Mouse (Mus musculus): ENCODE results near the gene Palld. TPM values are rescaled to one million over a fixed set of nuclear protein-coding genes. Genes with fewer than 3 reads are reported as not detected.
A peak's percentile ranks its signal among the peaks of the same experiment; 100 is the strongest.

Palld gene
- polyA plus RNA-seq, 1 experiment = 0.02 TPM

- H3K36me3 ChIP-seq (ENCODE audit: control insufficient read depth) = no peaks in the 10 kb centered on the region
- no peaks in the 10 kb centered on the region for H3K4me1 ChIP-seq (ENCODE audit: control insufficient read depth)
- H3K9me3 ChIP-seq (ENCODE audit: control insufficient read depth, low read length) = no peaks in the 10 kb centered on the region
- H3K27me3 ChIP-seq (ENCODE audit: control insufficient read depth) = no peaks in the 10 kb centered on the region
- H3K4me3 ChIP-seq (replicated peaks) = no peak overlapping the region
- no peak for TF ChIP-seq GATA1 (IDR thresholded peaks at IDR 0.05; ENCODE audit: low read length)
- TF ChIP-seq TAL1 (IDR thresholded peaks at IDR 0.05; ENCODE audit: low read length) = no peak
Observed at GRCm38 (mm10) chr8:61913957-61914356, 11.5 kb upstream of the Palld start.

GRCm38 (mm10) chr8:61912817-61913216 is 10.3 kb upstream of the Palld start:
- Histone ChIP-seq H3K9me3 (ENCODE audit: control insufficient read depth, low read length) (no peaks in the 10 kb centered on the region), H3K27me3 (ENCODE audit: control insufficient read depth) (no peaks in the 10 kb centered on the region), H3K36me3 (ENCODE audit: control insufficient read depth) (no peaks in the 10 kb centered on the region), H3K4me3 (replicated peaks) (no peak overlapping the region), H3K4me1 (ENCODE audit: control insufficient read depth) (no peaks in the 10 kb centered on the region)
- TF ChIP-seq TAL1 (IDR thresholded peaks at IDR 0.05; ENCODE audit: low read length) (no peak), GATA1 (IDR thresholded peaks at IDR 0.05; ENCODE audit: low read length) (no peak)

GRCm38 (mm10) chr8:61909313-61909712 is 6.8 kb upstream of the Palld start:
- H3K4me1 ChIP-seq (ENCODE audit: control insufficient read depth) = no peaks in the 10 kb centered on the region
- no peaks in the 10 kb centered on the region for H3K27me3 ChIP-seq (ENCODE audit: control insufficient read depth)
- no peak overlapping the region for H3K4me3 ChIP-seq (replicated peaks)
- TF ChIP-seq TAL1 (IDR thresholded peaks at IDR 0.05; ENCODE audit: low read length) (no peak), GATA1 (IDR thresholded peaks at IDR 0.05; ENCODE audit: low read length) (no peak)
- H3K36me3 ChIP-seq (ENCODE audit: control insufficient read depth) = no peaks in the 10 kb centered on the region
- H3K9me3 ChIP-seq (ENCODE audit: control insufficient read depth, low read length) = no peaks in the 10 kb centered on the region

GRCm38 (mm10) chr8:61908303-61909215 is 6.1 kb upstream of the Palld start:
- TF ChIP-seq TAL1 (IDR thresholded peaks at IDR 0.05; ENCODE audit: low read length) (no peak), GATA1 (IDR thresholded peaks at IDR 0.05; ENCODE audit: low read length) (no peak)
- H3K4me3 ChIP-seq (replicated peaks) = no peak overlapping the region
- no peaks in the 10 kb centered on the region for H3K4me1 ChIP-seq (ENCODE audit: control insufficient read depth)
- no peaks in the 10 kb centered on the region for H3K9me3 ChIP-seq (ENCODE audit: control insufficient read depth, low read length)
- no peaks in the 10 kb centered on the region for H3K36me3 ChIP-seq (ENCODE audit: control insufficient read depth)
- H3K27me3 ChIP-seq (ENCODE audit: control insufficient read depth) = no peaks in the 10 kb centered on the region

GRCm38 (mm10) chr8:61901028-61901717 is 1.3 kb downstream of the Palld start:
- Histone ChIP-seq H3K27me3 (ENCODE audit: control insufficient read depth) (no peaks in the 10 kb centered on the region), H3K36me3 (ENCODE audit: control insufficient read depth) (no peaks in the 10 kb centered on the region), H3K4me1 (ENCODE audit: control insufficient read depth) (no peaks in the 10 kb centered on the region), H3K4me3 (replicated peaks) (no peak overlapping the region), H3K9me3 (ENCODE audit: control insufficient read depth, low read length) (no peaks in the 10 kb centered on the region)
- no peak for TF ChIP-seq GATA1 (IDR thresholded peaks at IDR 0.05; ENCODE audit: low read length)
- no peak for TF ChIP-seq TAL1 (IDR thresholded peaks at IDR 0.05; ENCODE audit: low read length)

GRCm38 (mm10) chr8:61897402-61897801 is 5.1 kb downstream of the Palld start:
- no peaks in the 10 kb centered on the region for H3K36me3 ChIP-seq (ENCODE audit: control insufficient read depth)
- TF ChIP-seq TAL1 (IDR thresholded peaks at IDR 0.05; ENCODE audit: low read length) (0 out of 3 replicates have a peak, but pooled peaks have one; percentile 4), GATA1 (IDR thresholded peaks at IDR 0.05; ENCODE audit: low read length) (no peak)
- H3K4me3 ChIP-seq (replicated peaks) = no peak overlapping the region
- H3K9me3 ChIP-seq (ENCODE audit: control insufficient read depth, low read length) = no peaks in the 10 kb centered on the region
- no peaks in the 10 kb centered on the region for H3K27me3 ChIP-seq (ENCODE audit: control insufficient read depth)
- no peaks in the 10 kb centered on the region for H3K4me1 ChIP-seq (ENCODE audit: control insufficient read depth)

- Histone ChIP-seq H3K27me3 (ENCODE audit: control insufficient read depth) (no peaks in the 10 kb centered on the region), H3K4me1 (ENCODE audit: control insufficient read depth) (no peaks in the 10 kb centered on the region), H3K4me3 (replicated peaks) (no peak overlapping the region), H3K9me3 (ENCODE audit: control insufficient read depth, low read length) (no peaks in the 10 kb centered on the region), H3K36me3 (ENCODE audit: control insufficient read depth) (no peaks in the 10 kb centered on the region)
- TF ChIP-seq TAL1 (IDR thresholded peaks at IDR 0.05; ENCODE audit: low read length) = no peak
- TF ChIP-seq GATA1 (IDR thresholded peaks at IDR 0.05; ENCODE audit: low read length) = no peak
Observed at GRCm38 (mm10) chr8:61896742-61897141, 5.7 kb downstream of the Palld start.

- TF ChIP-seq TAL1 (IDR thresholded peaks at IDR 0.05; ENCODE audit: low read length) (no peak), GATA1 (IDR thresholded peaks at IDR 0.05; ENCODE audit: low read length) (no peak)
- H3K4me1 ChIP-seq (ENCODE audit: control insufficient read depth) = no peaks in the 10 kb centered on the region
- H3K36me3 ChIP-seq (ENCODE audit: control insufficient read depth) = no peaks in the 10 kb centered on the region
- no peaks in the 10 kb centered on the region for H3K27me3 ChIP-seq (ENCODE audit: control insufficient read depth)
- no peaks in the 10 kb centered on the region for H3K9me3 ChIP-seq (ENCODE audit: control insufficient read depth, low read length)
- no peak overlapping the region for H3K4me3 ChIP-seq (replicated peaks)
Observed at GRCm38 (mm10) chr8:61894062-61894461, 8.4 kb downstream of the Palld start.

GRCm38 (mm10) chr8:61877607-61878006 is 24.9 kb downstream of the Palld start:
- no peaks in the 10 kb centered on the region for H3K27me3 ChIP-seq (ENCODE audit: control insufficient read depth)
- no peak overlapping the region for H3K4me3 ChIP-seq (replicated peaks)
- no peak for TF ChIP-seq TAL1 (IDR thresholded peaks at IDR 0.05; ENCODE audit: low read length)
- TF ChIP-seq GATA1 (IDR thresholded peaks at IDR 0.05; ENCODE audit: low read length) = no peak
- no peaks in the 10 kb centered on the region for H3K4me1 ChIP-seq (ENCODE audit: control insufficient read depth)
- H3K9me3 ChIP-seq (ENCODE audit: control insufficient read depth, low read length) = no peaks in the 10 kb centered on the region
- no peaks in the 10 kb centered on the region for H3K36me3 ChIP-seq (ENCODE audit: control insufficient read depth)
